Mouse (Mus musculus) kidney, embryonic 14.5 days (tissue): Measurements from ENCODE around the gene Nr3c2. TPM values are rescaled to one million over a fixed set of nuclear protein-coding genes. Genes with fewer than 3 reads are reported as not detected.

Source experiments
- ATAC-seq: fragments of 200-750 bp; cut with Nextera tagmentation; 2 replicates; pipeline ENCODE4 v1.8.0; 2017; ENCODE audit warnings: moderate number of reproducible peaks, mild to moderate bottlenecking, moderate TSS enrichment, moderate library complexity; ENCODE audit not compliant: low FRiP score, low TSS enrichment
- H3K27ac ChIP-seq: fragments of 300-500 bp; sonication (generic); 2 replicates; pipeline ENCODE4 v1.5.1; 2014; ENCODE audit warnings: low read depth, mild to moderate bottlenecking, low read length, moderate library complexity, mixed read lengths
- H3K27me3 ChIP-seq: fragments of 300-500 bp; sonication (generic); 2 replicates; pipeline ENCODE4 v1.6.1; 2014; ENCODE audit warnings: mild to moderate bottlenecking, low read length; ENCODE audit not compliant: control insufficient read depth, insufficient read depth
- H3K36me3 ChIP-seq: fragments of 300-500 bp; sonication (generic); 2 replicates; pipeline ENCODE4 v1.6.1; 2014; ENCODE audit warnings: low read length, mixed read lengths; ENCODE audit not compliant: control insufficient read depth, insufficient read depth
- H3K4me1 ChIP-seq: fragments of 300-500 bp; sonication (generic); 2 replicates; pipeline ENCODE4 v1.6.1; 2014; ENCODE audit warnings: low read length, mixed read lengths; ENCODE audit not compliant: control insufficient read depth, insufficient read depth
- H3K4me2 ChIP-seq: fragments of 300-500 bp; sonication (generic); replicated peaks from 2 replicates; pipeline ENCODE4 v1.6.1; 2014; ENCODE audit warnings: low read depth, mild to moderate bottlenecking, low read length
- H3K4me3 ChIP-seq: fragments of 300-500 bp; sonication (generic); 2 replicates; pipeline ENCODE4 v1.5.1; 2014; ENCODE audit warnings: mild to moderate bottlenecking, low read length
- H3K9ac ChIP-seq: fragments of 300-500 bp; sonication (generic); 2 replicates; pipeline ENCODE4 v1.6.1; 2014; ENCODE audit warnings: low read depth, mild to moderate bottlenecking, low read length, moderate library complexity
- H3K9me3 ChIP-seq: fragments of 300-500 bp; sonication (generic); 2 replicates; pipeline ENCODE4 v1.6.1; 2016; ENCODE audit warnings: low read length; ENCODE audit not compliant: control insufficient read depth
- WGBS: fragments of 180-500 bp; shearing (Covaris S2); extraction: QIAGEN DNeasy Blood & Tissue Kit; methylation state at CpG from one replicate; pipeline ENCODE4 v1.1.7; 2014; 5-methylcytosine and 5-hydroxymethylcytosine counted together
- polyA plus RNA-seq: library from polyadenylated mRNA; unstranded; fragments of >200 nt; fragmentation: Nextera tagmentation; extraction: Ambion mirVana; gene quantifications from 2 replicates; pipeline ENCODE4 v1.2.1, GENCODE M21; 2014

Gene Nr3c2
- polyA plus RNA-seq, 1 experiment from 2014 or later, result 1.4 TPM

DNA sequence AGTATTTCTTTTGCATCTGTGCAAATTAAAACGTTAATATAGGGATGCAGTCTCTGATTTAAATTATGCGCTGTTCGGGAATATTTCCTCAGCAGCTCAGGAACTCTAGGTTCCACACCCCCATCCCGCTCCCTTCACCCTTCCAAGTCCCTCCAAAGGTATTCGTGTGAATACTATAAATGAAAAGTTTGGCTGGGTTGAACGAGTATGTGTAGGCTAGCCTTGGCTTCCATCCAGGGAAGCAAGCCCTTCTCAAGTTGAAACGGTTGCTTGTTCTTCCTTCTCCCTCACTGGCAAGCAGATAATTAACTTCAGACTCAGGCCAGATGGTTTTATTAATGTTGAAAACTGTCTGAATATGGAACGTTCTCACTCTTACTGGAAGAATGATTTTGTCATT is 186.8 kb downstream of the Nr3c2 start:
- 73% methylated on average over 8 of the region's 8 CpGs for WGBS

GRCm38 (mm10) chr8:77096721-77097120 is 197.5 kb downstream of the Nr3c2 start:
- no peak for ATAC-seq
- no peak overlapping the region for H3K27ac ChIP-seq

More for the DNA sequence above, 186.8 kb downstream of the Nr3c2 start:
- no peaks in the 10 kb centered on the region for H3K27me3 ChIP-seq
- no peak for ATAC-seq
- no peaks in the 10 kb centered on the region for H3K4me1 ChIP-seq
- no peak overlapping the region for H3K9ac ChIP-seq
- H3K36me3 ChIP-seq, result no peaks in the 10 kb centered on the region
- H3K4me3 ChIP-seq, result no peak overlapping the region
- no peak overlapping the region for H3K4me2 ChIP-seq
- H3K9me3 ChIP-seq, result no peaks in the 10 kb centered on the region
- H3K27ac ChIP-seq, result no peak overlapping the region

GRCm38 (mm10) chr8:77098101-77098500 is 198.9 kb downstream of the Nr3c2 start:
- no peak for ATAC-seq
- Histone ChIP-seq H3K27ac (no peak overlapping the region), H3K4me3 (no peak overlapping the region), H3K27me3 (no peaks in the 10 kb centered on the region), H3K36me3 (no peaks in the 10 kb centered on the region), H3K9ac (no peak overlapping the region), H3K4me1 (0 out of 2 replicates have a peak, but pooled peaks cover 4% of the 10 kb centered on the region), H3K4me2 (no peak overlapping the region), H3K9me3 (no peaks in the 10 kb centered on the region)
- 90% methylated on average over 10 of the region's 10 CpGs for WGBS

More at GRCm38 (mm10) chr8:77096721-77097120, 197.5 kb downstream of the Nr3c2 start:
- Histone ChIP-seq H3K9ac (no peak overlapping the region), H3K36me3 (no peaks in the 10 kb centered on the region), H3K9me3 (no peaks in the 10 kb centered on the region), H3K4me3 (no peak overlapping the region), H3K4me2 (no peak overlapping the region), H3K27me3 (no peaks in the 10 kb centered on the region), H3K4me1 (0 out of 2 replicates have a peak, but pooled peaks cover 4% of the 10 kb centered on the region)
- WGBS, result 22% methylated on average over 4 of the region's 4 CpGs

- 68% methylated on average over 2 of the region's 2 CpGs for WGBS
- no peaks in the 10 kb centered on the region for H3K27me3 ChIP-seq
- H3K9ac ChIP-seq, result no peak overlapping the region
- ATAC-seq, result no peak
- H3K36me3 ChIP-seq, result no peaks in the 10 kb centered on the region
- no peak overlapping the region for H3K4me2 ChIP-seq
- H3K4me1 ChIP-seq, result 0 out of 2 replicates have a peak, but pooled peaks cover 4% of the 10 kb centered on the region
- H3K27ac ChIP-seq, result no peak overlapping the region
- no peaks in the 10 kb centered on the region for H3K9me3 ChIP-seq
- no peak overlapping the region for H3K4me3 ChIP-seq
Observed at GRCm38 (mm10) chr8:77100370-77100769, 201.1 kb downstream of the Nr3c2 start.

GRCm38 (mm10) chr8:77102879-77103278 is 203.6 kb downstream of the Nr3c2 start:
- no peaks in the 10 kb centered on the region for H3K27me3 ChIP-seq
- 94% methylated on average over 7 of the region's 7 CpGs for WGBS
- no peaks in the 10 kb centered on the region for H3K4me1 ChIP-seq
- no peaks in the 10 kb centered on the region for H3K9me3 ChIP-seq
- no peak overlapping the region for H3K9ac ChIP-seq
- H3K4me3 ChIP-seq, result no peak overlapping the region
- H3K36me3 ChIP-seq, result no peaks in the 10 kb centered on the region
- no peak overlapping the region for H3K27ac ChIP-seq
- no peak overlapping the region for H3K4me2 ChIP-seq
- no peak for ATAC-seq

DNA sequence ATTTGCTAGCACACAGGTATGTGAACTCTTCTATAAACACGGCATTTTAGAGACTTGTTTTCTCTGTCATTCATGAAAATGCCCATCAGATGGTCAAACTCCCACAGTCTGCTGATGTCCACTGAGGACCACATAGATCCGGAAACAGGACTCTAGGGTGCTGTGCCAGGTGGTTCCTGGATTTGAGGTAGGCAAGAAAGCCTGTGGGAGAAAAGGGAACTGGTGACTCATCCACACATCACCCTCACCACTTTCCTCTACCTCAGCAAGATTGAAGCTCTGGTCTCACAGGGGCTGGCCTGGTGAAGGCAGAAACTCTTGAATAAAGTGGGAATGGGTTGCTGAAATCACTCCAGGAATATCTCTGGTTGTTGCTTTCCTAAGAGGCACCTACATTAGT is 213.5 kb downstream of the Nr3c2 start:
- H3K4me3 ChIP-seq, result no peak overlapping the region
- no peaks in the 10 kb centered on the region for H3K4me1 ChIP-seq
- no peaks in the 10 kb centered on the region for H3K27me3 ChIP-seq
- no peak overlapping the region for H3K27ac ChIP-seq
- H3K9ac ChIP-seq, result no peak overlapping the region
- no peak overlapping the region for H3K4me2 ChIP-seq
- no peak for ATAC-seq
- no peaks in the 10 kb centered on the region for H3K36me3 ChIP-seq
- no peaks in the 10 kb centered on the region for H3K9me3 ChIP-seq
- 87% methylated on average over 2 of the region's 2 CpGs for WGBS

GRCm38 (mm10) chr8:77114769-77115168 is 215.5 kb downstream of the Nr3c2 start:
- Histone ChIP-seq H3K36me3 (no peaks in the 10 kb centered on the region), H3K27ac (no peak overlapping the region), H3K9ac (no peak overlapping the region), H3K4me2 (no peak overlapping the region), H3K4me1 (no peaks in the 10 kb centered on the region), H3K27me3 (no peaks in the 10 kb centered on the region), H3K9me3 (no peaks in the 10 kb centered on the region), H3K4me3 (no peak overlapping the region)
- WGBS, result 86% methylated on average over 10 of the region's 10 CpGs
- no peak for ATAC-seq

GRCm38 (mm10) chr8:77116419-77117079 is 217.3 kb downstream of the Nr3c2 start:
- Histone ChIP-seq H3K27me3 (no peaks in the 10 kb centered on the region), H3K9ac (no peak overlapping the region), H3K4me3 (no peak overlapping the region), H3K4me1 (no peaks in the 10 kb centered on the region), H3K27ac (no peak overlapping the region), H3K9me3 (no peaks in the 10 kb centered on the region), H3K4me2 (no peak overlapping the region), H3K36me3 (no peaks in the 10 kb centered on the region)
- no peak for ATAC-seq
- 72% methylated on average over 7 of the region's 7 CpGs for WGBS

GRCm38 (mm10) chr8:77120810-77121570 is 221.7 kb downstream of the Nr3c2 start:
- no peak overlapping the region for H3K9ac ChIP-seq
- H3K9me3 ChIP-seq, result no peaks in the 10 kb centered on the region
- no peaks in the 10 kb centered on the region for H3K4me1 ChIP-seq
- H3K4me2 ChIP-seq, result no peak overlapping the region
- ATAC-seq, result peak; percentile 46; the same call in 1 of the 2 replicates
- 41% methylated on average over 10 of the region's 10 CpGs for WGBS
- H3K36me3 ChIP-seq, result no peaks in the 10 kb centered on the region
- H3K27ac ChIP-seq, result peak overlapping the region; percentile 3; the same call in 1 of the 2 replicates
- no peaks in the 10 kb centered on the region for H3K27me3 ChIP-seq
- H3K4me3 ChIP-seq, result no peak overlapping the region
